19 mouse cellular contexts compared by ENCODE assay signal in genomic region chr10:128310902-128311301, GRCm38 (mm10). TPM values are rescaled to one million over a fixed set of nuclear protein-coding genes. Genes with fewer than 3 reads are reported as not detected.
"Had no signal": no experiment of that assay in that cellular context is flagged by ENCODE, and none has a peak within 500 bp of the region (broad histone marks: within the 10 kb centered on the region; RNA-seq: fewer than 3 reads in every experiment).

No protein-coding gene starts in this region.

- ATAC-seq: liver, postnatal 0 days; midbrain, embryonic 15.5 days had no signal

- H3K27ac ChIP-seq: kidney, postnatal 0 days; layer of hippocampus, adult 2 months; limb, embryonic 10.5 days; limb, embryonic 13.5 days; liver, embryonic 14.5 days; macrophage; midbrain, embryonic 12.5 days; midbrain, embryonic 15.5 days; neural tube, embryonic 12.5 days had no signal

- DNase-seq: layer of hippocampus, adult 9-11 months; liver, postnatal 0 days; right cerebral cortex, adult 18-20 months; spleen, adult 18-20 months; thymus, postnatal 25 days had no signal

- H3K4me1 ChIP-seq: limb, embryonic 10.5 days; midbrain, embryonic 12.5 days; midbrain, embryonic 15.5 days had no signal

- H3K4me3 ChIP-seq: layer of hippocampus, adult 2 months; limb, embryonic 10.5 days; limb, embryonic 13.5 days; midbrain, embryonic 12.5 days; midbrain, embryonic 15.5 days; neural tube, embryonic 12.5 days; neural tube, embryonic 15.5 days; stomach, embryonic 15.5 days had no signal

- H3K9me3 ChIP-seq: limb, embryonic 10.5 days; limb, embryonic 13.5 days; midbrain, embryonic 12.5 days; midbrain, embryonic 15.5 days; neural tube, embryonic 12.5 days; neural tube, embryonic 15.5 days; stomach, embryonic 15.5 days had no signal

- H3K4me2 ChIP-seq: limb, embryonic 13.5 days; lung, embryonic 14.5 days; midbrain, embryonic 12.5 days; midbrain, embryonic 15.5 days; neural tube, embryonic 12.5 days; neural tube, embryonic 15.5 days; stomach, embryonic 15.5 days had no signal

- H3K27me3 ChIP-seq: limb, embryonic 13.5 days; midbrain, embryonic 12.5 days; midbrain, embryonic 15.5 days; neural tube, embryonic 12.5 days; neural tube, embryonic 15.5 days; stomach, embryonic 15.5 days had no signal

- H3K9ac ChIP-seq: liver, embryonic 14.5 days; liver, postnatal 0 days; lung, embryonic 14.5 days; midbrain, embryonic 12.5 days; neural tube, embryonic 12.5 days; stomach, embryonic 15.5 days had no signal

RNA-seq across cellular contexts. Expression of gene Il23a, which starts 12.3 kb away (rescaled TPM):
- total RNA-seq: left cerebral cortex, adult 18-20 months; megakaryocyte, adult 5-6 weeks had no signal
- polyA plus RNA-seq: limb, embryonic 10.5 days; liver, postnatal 0 days; midbrain, embryonic 12.5 days; midbrain, embryonic 15.5 days had no signal
